Mouse (Mus musculus) liver, embryonic 14.5 days (tissue): ENCODE measurements around the gene Ap2a2.

Source experiments
- CTCF ChIP-seq: IDR thresholded peaks from 2 replicates; pipeline ENCODE4 v1.5.1; 2016; ENCODE audit warnings: antibody characterized with exemption, low read depth, control low read depth
- EP300 ChIP-seq: IDR thresholded peaks from 2 replicates; pipeline ENCODE4 v1.6.1; 2016; ENCODE audit warnings: antibody characterized with exemption, low read depth

- TF ChIP-seq CTCF (no peak), EP300 (no peak)
Measured at GRCm38 (mm10) chr7:141581323-141581722, 19.4 kb downstream of the Ap2a2 start.
